Mouse (Mus musculus) adrenal gland, postnatal 25 days (tissue): Measurements from ENCODE around the gene Sec14l1. TPM values are rescaled to one million over a fixed set of nuclear protein-coding genes. Genes with fewer than 3 reads are reported as not detected.

Experiments
- DNase-seq: peaks from one replicate; pipeline ENCODE4 v3.0.0; 2021; ENCODE audit warnings: mixed read lengths
- total RNA-seq: library from RNA; stranded (reverse); gene quantifications from 2 replicates; pipeline ENCODE4 v1.2.3, GENCODE M21; 2021

Sec14l1 gene
- total RNA-seq, 1 experiment from 2014 or later, result 195 TPM

GRCm38 (mm10) chr11:117109179-117109954 is 5.6 kb upstream of the Sec14l1 start:
- DNase-seq, result no peak

GRCm38 (mm10) chr11:117111967-117112648 is 2.9 kb upstream of the Sec14l1 start:
- no peak for DNase-seq

- DNase-seq, result no peak
Measured at GRCm38 (mm10) chr11:117112649-117113051, 2.3 kb upstream of the Sec14l1 start.

GRCm38 (mm10) chr11:117113377-117113776 is 1.6 kb upstream of the Sec14l1 start:
- no peak for DNase-seq

- DNase-seq, result no peak
Measured at GRCm38 (mm10) chr11:117114231-117114591, 757 bp upstream of the Sec14l1 start.

GRCm38 (mm10) chr11:117115346-117116219 is 615 bp downstream of the Sec14l1 start:
- peak; percentile 69 for DNase-seq

- DNase-seq, result no peak
Measured at GRCm38 (mm10) chr11:117116350-117117303, 1.7 kb downstream of the Sec14l1 start.

GRCm38 (mm10) chr11:117117321-117117720 is 2.4 kb downstream of the Sec14l1 start:
- no peak for DNase-seq

- no peak for DNase-seq
Measured at GRCm38 (mm10) chr11:117117791-117118190, 2.8 kb downstream of the Sec14l1 start.

- DNase-seq, result no peak
Measured at GRCm38 (mm10) chr11:117118248-117118647, 3.3 kb downstream of the Sec14l1 start.

- DNase-seq, result no peak
Measured at GRCm38 (mm10) chr11:117118721-117119321, 3.9 kb downstream of the Sec14l1 start.

GRCm38 (mm10) chr11:117119723-117120122 is 4.8 kb downstream of the Sec14l1 start:
- no peak for DNase-seq

GRCm38 (mm10) chr11:117120285-117121163 is 5.6 kb downstream of the Sec14l1 start:
- no peak for DNase-seq

GRCm38 (mm10) chr11:117121164-117121535 is 6.2 kb downstream of the Sec14l1 start:
- no peak for DNase-seq

- DNase-seq, result no peak
Measured at GRCm38 (mm10) chr11:117121954-117122353, 7.0 kb downstream of the Sec14l1 start.

GRCm38 (mm10) chr11:117123418-117124085 is 8.6 kb downstream of the Sec14l1 start:
- no peak for DNase-seq

- no peak for DNase-seq
Measured at GRCm38 (mm10) chr11:117124539-117124938, 9.6 kb downstream of the Sec14l1 start.

GRCm38 (mm10) chr11:117127250-117127837 is 12.4 kb downstream of the Sec14l1 start:
- DNase-seq, result no peak

- DNase-seq, result peak; percentile 63
Measured at GRCm38 (mm10) chr11:117127931-117128548, 13.1 kb downstream of the Sec14l1 start.
